Mouse (Mus musculus): ENCODE data around the gene Fbxo3. TPM values are rescaled to one million over a fixed set of nuclear protein-coding genes. Genes with fewer than 3 reads are reported as not detected.
"Not testable (repeated sequence)": the region's sequence is repeated elsewhere in the genome, so short reads cannot be mapped to it uniquely, and the experiment has no call there.

Fbxo3 gene
- total and polyA plus RNA-seq, 2 experiments from 2014 or later = 54.9 to 78.2 TPM

- DNase-seq (no peak), ATAC-seq (no peak)
- no peak overlapping the region for H3K9ac ChIP-seq
- H3K4me3 ChIP-seq (ENCODE audit: low read depth, low read length) = no peak overlapping the region
- no peaks in the 10 kb centered on the region for H3K27me3 ChIP-seq (ENCODE audit: insufficient read depth, low read length)
- H3K27ac ChIP-seq (ENCODE audit: low read depth, low read length) = no peak overlapping the region
- H3K4me2 ChIP-seq (ENCODE audit: low read depth) = no peak overlapping the region
- no peaks in the 10 kb centered on the region for H3K9me3 ChIP-seq (ENCODE audit: low read length)
- TF ChIP-seq CTCF (IDR thresholded peaks at IDR 0.05; ENCODE audit: low read depth) = no peak
- no peaks in the 10 kb centered on the region for H3K4me1 ChIP-seq (ENCODE audit: insufficient read depth)
- 96% methylated on average over 4 of the region's 4 CpGs for WGBS
- peaks cover 31% of the 10 kb centered on the region for H3K36me3 ChIP-seq (ENCODE audit: insufficient read depth)
Observed at GRCm38 (mm10) chr2:104058954-104059353, 31.4 kb downstream of the Fbxo3 start.

GRCm38 (mm10) chr2:104059786-104060185 is 32.3 kb downstream of the Fbxo3 start:
- Histone ChIP-seq H3K36me3 (ENCODE audit: insufficient read depth) (peaks cover 26% of the 10 kb centered on the region), H3K9ac (no peak overlapping the region), H3K4me1 (ENCODE audit: insufficient read depth) (no peaks in the 10 kb centered on the region), H3K27me3 (ENCODE audit: insufficient read depth, low read length) (no peaks in the 10 kb centered on the region), H3K4me3 (ENCODE audit: low read depth, low read length) (no peak overlapping the region), H3K4me2 (ENCODE audit: low read depth) (no peak overlapping the region), H3K9me3 (ENCODE audit: low read length) (no peaks in the 10 kb centered on the region), H3K27ac (ENCODE audit: low read depth, low read length) (no peak overlapping the region)
- DNase-seq (no peak), ATAC-seq (no peak)
- TF ChIP-seq CTCF (IDR thresholded peaks at IDR 0.05; ENCODE audit: low read depth) = no peak
- 87% methylated on average over 10 of the region's 10 CpGs for WGBS

GRCm38 (mm10) chr2:104060996-104061395 is 33.5 kb downstream of the Fbxo3 start:
- ATAC-seq (no peak), DNase-seq (no peak)
- peaks cover 21% of the 10 kb centered on the region for H3K36me3 ChIP-seq (ENCODE audit: insufficient read depth)
- no peaks in the 10 kb centered on the region for H3K4me1 ChIP-seq (ENCODE audit: insufficient read depth)
- H3K9ac ChIP-seq = no peak overlapping the region
- H3K27me3 ChIP-seq (ENCODE audit: insufficient read depth, low read length) = no peaks in the 10 kb centered on the region
- H3K27ac ChIP-seq (ENCODE audit: low read depth, low read length) = no peak overlapping the region
- no peak for TF ChIP-seq CTCF (IDR thresholded peaks at IDR 0.05; ENCODE audit: low read depth)
- WGBS = 89% methylated on average over 6 of the region's 6 CpGs
- H3K9me3 ChIP-seq (ENCODE audit: low read length) = no peaks in the 10 kb centered on the region
- no peak overlapping the region for H3K4me2 ChIP-seq (ENCODE audit: low read depth)
- no peak overlapping the region for H3K4me3 ChIP-seq (ENCODE audit: low read depth, low read length)

GRCm38 (mm10) chr2:104062665-104063064 is 35.1 kb downstream of the Fbxo3 start:
- H3K27ac ChIP-seq (ENCODE audit: low read depth, low read length) = no peak overlapping the region
- TF ChIP-seq CTCF (IDR thresholded peaks at IDR 0.05; ENCODE audit: low read depth) = no peak
- no peaks in the 10 kb centered on the region for H3K27me3 ChIP-seq (ENCODE audit: insufficient read depth, low read length)
- DNase-seq (no peak), ATAC-seq (no peak)
- no peaks in the 10 kb centered on the region for H3K9me3 ChIP-seq (ENCODE audit: low read length)
- H3K36me3 ChIP-seq (ENCODE audit: insufficient read depth) = peaks cover 21% of the 10 kb centered on the region
- no peaks in the 10 kb centered on the region for H3K4me1 ChIP-seq (ENCODE audit: insufficient read depth)
- no peak overlapping the region for H3K4me3 ChIP-seq (ENCODE audit: low read depth, low read length)
- H3K4me2 ChIP-seq (ENCODE audit: low read depth) = no peak overlapping the region
- no peak overlapping the region for H3K9ac ChIP-seq

- peaks cover 12% of the 10 kb centered on the region for H3K36me3 ChIP-seq (ENCODE audit: insufficient read depth)
- no peak overlapping the region for H3K27ac ChIP-seq (ENCODE audit: low read depth, low read length)
- H3K4me3 ChIP-seq (ENCODE audit: low read depth, low read length) = no peak overlapping the region
- WGBS = 82% methylated on average over 2 of the region's 2 CpGs
- no peak for TF ChIP-seq CTCF (IDR thresholded peaks at IDR 0.05; ENCODE audit: low read depth)
- H3K4me1 ChIP-seq (ENCODE audit: insufficient read depth) = no peaks in the 10 kb centered on the region
- DNase-seq (no peak), ATAC-seq (no peak)
- no peak overlapping the region for H3K4me2 ChIP-seq (ENCODE audit: low read depth)
- H3K27me3 ChIP-seq (ENCODE audit: insufficient read depth, low read length) = no peaks in the 10 kb centered on the region
- H3K9me3 ChIP-seq (ENCODE audit: low read length) = no peaks in the 10 kb centered on the region
- no peak overlapping the region for H3K9ac ChIP-seq
Observed at GRCm38 (mm10) chr2:104064152-104064551, 36.6 kb downstream of the Fbxo3 start.

- 88% methylated on average over 5 of the region's 6 CpGs for WGBS
- H3K4me2 ChIP-seq (ENCODE audit: low read depth); H3K4me3 ChIP-seq (ENCODE audit: low read depth, low read length); H3K9ac ChIP-seq; ATAC-seq; H3K4me1 ChIP-seq (ENCODE audit: insufficient read depth); H3K27me3 ChIP-seq (ENCODE audit: insufficient read depth, low read length); H3K9me3 ChIP-seq (ENCODE audit: low read length); H3K27ac ChIP-seq (ENCODE audit: low read depth, low read length); H3K36me3 ChIP-seq (ENCODE audit: insufficient read depth); DNase-seq: not testable (repeated sequence)
Observed at GRCm38 (mm10) chr2:104065526-104065925, 38.0 kb downstream of the Fbxo3 start, which contains the start of gene Gm10912. Gene Gm10912 (plus strand): TSS chr2:104065826.

GRCm38 (mm10) chr2:104068450-104068849 is 40.9 kb downstream of the Fbxo3 start, which contains the start of gene Gm10799:
Gene Gm10799 (minus strand): TSS chr2:104068550.
- not testable (repeated sequence) for H3K4me2 ChIP-seq (ENCODE audit: low read depth); DNase-seq; H3K36me3 ChIP-seq (ENCODE audit: insufficient read depth); H3K27ac ChIP-seq (ENCODE audit: low read depth, low read length); ATAC-seq; H3K27me3 ChIP-seq (ENCODE audit: insufficient read depth, low read length); H3K9ac ChIP-seq; H3K4me1 ChIP-seq (ENCODE audit: insufficient read depth); H3K9me3 ChIP-seq (ENCODE audit: low read length); H3K4me3 ChIP-seq (ENCODE audit: low read depth, low read length)
- WGBS = 78% methylated on average over 7 of the region's 7 CpGs
